Mouse (Mus musculus) kidney, adult 11 months (tissue): Measurements from ENCODE around the gene Lama4.

Source experiments
- DNase-seq: peaks from one replicate; pipeline ENCODE4 v3.0.0; 2022

Lama4 gene

GRCm38 (mm10) chr10:38994719-38995450, 29.6 kb downstream of the Lama4 start:
- no peak for DNase-seq

DNA sequence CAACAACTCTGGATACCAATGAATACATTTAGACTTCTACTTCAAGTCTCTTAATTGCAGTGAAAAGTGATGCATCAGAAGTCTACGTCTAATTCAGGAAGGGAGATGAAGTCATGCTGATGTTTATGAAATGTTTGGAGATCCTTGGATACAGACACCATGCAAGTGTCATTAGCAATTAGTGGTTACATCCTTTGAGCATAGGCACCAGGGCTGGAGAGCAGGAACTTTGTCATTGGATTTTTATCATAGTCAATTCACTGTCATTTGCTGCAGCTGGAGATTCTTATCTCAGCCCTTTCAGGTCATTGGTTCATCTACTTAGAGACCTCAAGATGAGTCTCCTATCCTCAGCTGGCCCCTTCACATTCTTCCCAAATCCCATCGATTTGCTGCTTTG, 30.6 kb downstream of the Lama4 start:
- no peak for DNase-seq

DNA sequence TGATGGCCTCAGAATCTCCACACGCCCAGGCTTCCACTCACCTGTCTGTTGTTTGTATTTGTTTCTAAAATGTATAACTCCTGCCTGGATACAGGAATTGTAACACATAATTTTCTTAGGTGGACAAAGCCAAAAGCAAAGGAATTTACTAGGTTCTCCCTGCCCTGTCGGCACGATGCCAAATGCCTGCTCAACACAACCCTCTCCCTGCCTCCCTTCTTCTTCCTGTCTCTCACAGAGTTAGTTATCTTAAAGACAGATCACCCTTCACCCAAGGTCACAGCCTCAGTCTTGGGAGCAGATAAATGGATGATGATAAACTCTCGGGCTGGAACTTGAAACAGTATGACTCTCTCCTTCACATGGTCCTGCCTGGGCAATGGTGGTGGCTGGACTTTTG, 35.6 kb downstream of the Lama4 start:
- DNase-seq = no peak

DNA sequence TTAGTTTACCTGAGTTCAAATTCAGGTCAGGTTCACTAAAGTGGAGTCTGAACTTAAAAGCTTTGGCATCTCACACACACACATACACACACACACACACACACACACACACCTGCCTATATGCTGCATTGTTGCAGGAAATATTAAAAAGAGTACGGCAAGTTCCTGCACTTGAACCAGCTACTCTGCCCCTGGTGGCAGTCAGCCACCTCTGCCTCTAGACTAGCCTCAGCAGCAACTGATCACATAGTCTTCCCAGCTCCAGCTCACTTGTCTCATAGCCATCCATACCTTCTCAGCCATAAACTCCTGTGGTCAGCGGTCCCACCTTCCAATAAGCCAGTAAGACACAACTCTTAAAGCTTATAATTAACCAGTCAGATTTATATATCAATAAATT, 37.2 kb downstream of the Lama4 start:
- no peak for DNase-seq

- DNase-seq = no peak
Measured at GRCm38 (mm10) chr10:39003520-39003919, 38.2 kb downstream of the Lama4 start.

DNA sequence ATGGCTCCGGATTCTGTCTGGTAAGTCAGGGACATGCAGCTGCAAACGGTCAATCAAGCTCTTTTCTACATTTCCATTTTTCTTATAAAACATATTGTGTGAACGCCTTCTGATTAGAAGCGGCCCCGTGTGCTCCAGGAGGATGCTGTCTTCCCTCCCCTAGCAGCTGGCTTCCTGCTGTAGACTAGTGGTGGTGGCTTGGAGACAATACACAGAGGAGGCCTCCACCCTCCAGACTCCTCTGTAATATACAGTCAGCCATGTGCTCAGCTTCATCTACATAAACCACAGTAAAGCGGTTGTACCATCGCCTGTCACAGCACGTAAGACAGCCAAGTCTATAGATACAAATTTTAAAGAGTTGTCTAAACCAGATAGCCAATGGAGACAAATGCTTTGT, 40.2 kb downstream of the Lama4 start:
- no peak for DNase-seq

- DNase-seq = no peak
Measured at GRCm38 (mm10) chr10:39006433-39007105, 41.3 kb downstream of the Lama4 start.

DNA sequence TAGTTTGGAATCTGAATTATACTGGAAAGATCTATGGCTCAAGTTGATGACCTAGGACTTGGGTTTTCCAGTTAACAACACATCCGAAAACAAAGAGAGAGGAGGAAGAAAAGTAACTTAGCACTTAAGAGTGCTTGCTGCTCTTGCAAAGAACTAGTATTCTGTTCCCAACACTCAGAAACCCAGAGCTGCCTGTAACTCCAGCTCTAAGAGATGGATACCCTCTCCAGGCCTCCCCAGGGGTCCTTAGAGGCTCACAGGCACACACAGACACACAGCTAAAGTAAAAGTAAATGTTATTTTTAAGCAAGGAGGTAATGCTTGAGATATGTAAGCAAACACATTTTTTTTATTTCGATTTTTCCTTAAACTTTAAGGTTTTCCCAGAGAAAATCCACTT, 49.5 kb downstream of the Lama4 start:
- DNase-seq = no peak

- no peak for DNase-seq
Measured at GRCm38 (mm10) chr10:39017986-39018385, 52.7 kb downstream of the Lama4 start.

DNA sequence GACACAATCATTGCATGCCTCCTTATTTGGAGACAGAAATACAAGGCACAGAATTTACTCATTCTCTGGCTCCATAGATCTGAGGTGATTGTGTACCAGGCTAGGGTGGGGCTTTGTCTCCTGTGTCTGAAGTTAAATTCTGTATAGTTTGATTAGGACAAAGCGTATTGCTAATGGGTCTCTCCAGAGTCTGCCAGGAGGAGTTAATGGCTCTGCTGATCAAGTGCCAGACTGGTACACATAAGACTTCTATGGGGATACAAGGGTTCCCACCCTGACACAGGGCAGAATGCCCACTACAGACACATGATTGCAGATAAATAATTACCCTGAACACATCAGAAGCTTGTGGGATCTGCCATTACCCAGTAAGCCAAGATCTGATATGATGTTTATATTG, 53.3 kb downstream of the Lama4 start:
- no peak for DNase-seq

GRCm38 (mm10) chr10:39023618-39024256, 58.4 kb downstream of the Lama4 start:
- DNase-seq = no peak

DNA sequence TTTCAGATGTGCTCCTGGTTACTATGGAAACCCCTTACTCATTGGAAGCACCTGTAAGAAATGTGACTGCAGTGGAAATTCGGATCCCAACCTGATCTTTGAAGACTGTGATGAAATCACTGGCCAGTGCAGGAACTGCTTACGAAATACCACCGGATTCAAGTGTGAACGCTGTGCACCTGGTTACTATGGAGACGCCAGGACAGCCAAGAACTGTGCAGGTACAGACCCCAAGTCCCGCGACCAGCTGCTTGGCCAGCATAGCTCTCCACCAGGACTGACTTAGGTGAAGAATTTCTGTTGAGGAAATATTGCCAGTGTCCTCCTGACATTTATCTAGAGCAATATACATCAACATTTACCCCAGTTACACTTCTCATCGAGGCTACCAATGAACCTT, 61.2 kb downstream of the Lama4 start:
- DNase-seq = no peak

GRCm38 (mm10) chr10:39027058-39027457, 61.7 kb downstream of the Lama4 start:
- no peak for DNase-seq

DNA sequence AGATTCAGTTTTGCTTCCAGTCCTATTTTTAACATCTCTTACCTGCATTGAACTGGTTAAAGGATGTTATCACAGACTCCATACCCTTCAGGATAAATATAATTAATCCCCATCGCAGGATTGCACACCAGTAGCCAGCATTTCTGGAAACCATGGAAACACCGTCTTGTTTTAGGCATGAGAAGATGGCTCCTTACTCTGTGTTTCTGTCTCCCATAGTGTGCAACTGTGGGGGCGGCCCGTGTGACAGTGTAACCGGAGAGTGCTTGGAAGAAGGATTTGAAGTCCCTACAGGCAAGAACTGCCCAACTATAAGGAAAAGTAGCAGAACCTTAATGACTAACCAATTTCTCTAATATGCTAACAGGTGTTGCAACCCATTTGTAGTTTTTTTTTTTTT, 63.1 kb downstream of the Lama4 start:
- no peak for DNase-seq

DNA sequence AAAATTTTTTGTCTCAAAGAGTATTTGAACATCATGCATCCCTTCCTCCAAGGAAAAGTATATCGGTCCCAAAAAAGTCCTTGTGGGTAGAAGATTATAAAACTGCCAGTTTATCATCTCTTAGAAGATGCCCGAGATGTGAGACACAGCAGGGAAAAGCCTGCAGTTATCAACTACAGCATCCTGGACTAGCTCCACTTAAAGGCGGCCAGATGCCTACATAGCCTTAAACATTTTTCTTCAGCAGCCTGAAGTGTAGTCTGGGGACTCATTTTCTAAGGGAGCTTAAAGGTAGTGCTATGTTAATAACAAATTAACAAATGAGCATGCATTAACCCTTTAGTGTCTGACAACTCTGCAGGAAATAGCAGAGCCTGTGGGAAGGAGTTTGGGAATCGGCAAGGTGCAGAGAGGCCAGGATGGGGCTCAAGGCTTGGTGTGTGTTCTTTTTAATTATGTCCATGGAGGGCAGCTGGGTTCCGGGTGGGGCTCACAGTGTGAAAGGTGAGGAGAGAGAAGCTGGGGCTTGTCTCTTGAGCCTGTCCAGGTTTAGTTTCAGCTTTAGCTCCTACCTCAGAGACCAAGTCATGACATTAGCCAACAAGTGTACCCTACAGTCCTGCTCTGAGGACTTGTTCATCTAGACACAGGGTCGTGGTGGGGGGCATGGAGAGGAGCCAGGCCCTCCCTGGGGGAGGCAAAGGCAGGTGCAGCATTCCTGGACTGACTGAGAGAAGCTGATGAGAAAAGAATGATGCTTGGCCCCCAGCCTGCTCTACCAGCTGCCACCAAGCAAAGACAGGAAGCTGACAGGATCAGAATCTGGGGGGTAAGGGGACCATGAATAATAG, 64.2 kb downstream of the Lama4 start:
- no peak for DNase-seq

GRCm38 (mm10) chr10:39030148-39030685, 64.9 kb downstream of the Lama4 start:
- no peak for DNase-seq

GRCm38 (mm10) chr10:39039564-39039963, 74.2 kb downstream of the Lama4 start:
- DNase-seq = no peak

GRCm38 (mm10) chr10:39040026-39040425, 74.7 kb downstream of the Lama4 start:
- no peak for DNase-seq

GRCm38 (mm10) chr10:39044476-39044995, 79.2 kb downstream of the Lama4 start:
- DNase-seq = no peak

- DNase-seq = no peak
Measured at GRCm38 (mm10) chr10:39045111-39045510, 79.8 kb downstream of the Lama4 start.

GRCm38 (mm10) chr10:39047775-39048174, 82.5 kb downstream of the Lama4 start:
- no peak for DNase-seq

DNA sequence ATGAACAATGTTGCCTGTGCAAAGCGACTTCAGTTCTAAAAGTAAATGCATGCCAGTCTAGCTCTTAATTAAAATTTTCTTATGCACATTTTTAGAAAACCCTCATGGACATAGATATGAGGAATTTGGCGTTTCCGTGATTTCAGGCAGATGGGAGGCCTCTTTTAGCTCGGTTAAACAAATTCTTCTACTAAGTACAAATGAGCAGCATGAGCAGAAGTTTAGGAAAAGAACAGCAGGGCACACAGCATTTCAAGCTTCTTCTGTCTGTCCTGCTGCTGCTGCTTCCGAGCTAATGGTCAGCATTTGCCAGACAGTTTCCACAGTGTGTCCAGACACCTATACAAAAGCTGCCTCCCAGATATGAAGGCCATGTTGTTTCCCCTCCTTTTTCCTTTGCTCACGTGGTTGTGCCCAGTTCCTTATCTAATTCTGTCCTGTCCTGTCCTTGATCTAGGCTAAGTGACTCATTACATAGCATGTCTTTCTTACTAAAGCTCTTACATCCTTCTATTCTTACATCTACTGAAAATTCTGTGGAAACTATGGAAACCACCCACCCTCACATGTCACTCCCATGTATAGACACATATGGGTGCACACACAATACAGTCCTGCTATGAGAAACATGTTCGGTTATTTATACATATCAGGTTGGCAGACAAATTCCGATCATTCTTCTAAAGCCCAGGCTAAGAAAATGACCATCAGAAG, 84.4 kb downstream of the Lama4 start:
- DNase-seq = no peak
